Mouse (Mus musculus) limb, embryonic 15.5 days (tissue): ENCODE results near the gene Ankrd2. TPM values are rescaled to one million over a fixed set of nuclear protein-coding genes. Genes with fewer than 3 reads are reported as not detected.
"Not testable (repeated sequence)": the region's sequence is repeated elsewhere in the genome, so short reads cannot be mapped to it uniquely, and the experiment has no call there.

Experiments used
- ATAC-seq: fragments of 200-750 bp; cut with Nextera tagmentation; 2 replicates; pipeline ENCODE4 v1.8.0; 2017; ENCODE audit warnings: low read depth, moderate TSS enrichment; ENCODE audit not compliant: insufficient number of reproducible peaks, low FRiP score, low TSS enrichment
- H3K27ac ChIP-seq: fragments of 300-500 bp; sonication (generic); 2 replicates; pipeline ENCODE4 v1.5.1; 2015; ENCODE audit warnings: moderate library complexity, mild to moderate bottlenecking, inconsistent platforms
- H3K27me3 ChIP-seq: fragments of 300-500 bp; sonication (generic); 2 replicates; pipeline ENCODE4 v1.6.1; 2015; ENCODE audit warnings: inconsistent platforms
- H3K36me3 ChIP-seq: fragments of 300-500 bp; sonication (generic); 2 replicates; pipeline ENCODE4 v1.6.1; 2015; ENCODE audit warnings: inconsistent platforms
- H3K4me1 ChIP-seq: fragments of 300-500 bp; sonication (generic); 2 replicates; pipeline ENCODE4 v1.6.1; 2015; ENCODE audit warnings: inconsistent platforms
- H3K4me2 ChIP-seq: fragments of 300-500 bp; sonication (generic); 2 replicates; pipeline ENCODE4 v1.6.1; 2015; ENCODE audit warnings: mild to moderate bottlenecking, inconsistent platforms
- H3K4me3 ChIP-seq: fragments of 300-500 bp; sonication (generic); 2 replicates; pipeline ENCODE4 v1.5.1; 2015; ENCODE audit warnings: mild to moderate bottlenecking, inconsistent platforms
- H3K9ac ChIP-seq: fragments of 300-500 bp; sonication (generic); 2 replicates; pipeline ENCODE4 v1.6.1; 2015; ENCODE audit warnings: inconsistent platforms
- H3K9me3 ChIP-seq: fragments of 300-500 bp; sonication (generic); 2 replicates; pipeline ENCODE4 v1.6.1; 2016; ENCODE audit warnings: inconsistent platforms
- WGBS: fragments of 180-500 bp; shearing (Covaris S2); methylation state at CpG from one replicate; pipeline ENCODE4 v1.1.7; 2015; 5-methylcytosine and 5-hydroxymethylcytosine counted together
- polyA plus RNA-seq: library from polyadenylated mRNA; unstranded; fragments of >200 nt; fragmentation: Nextera tagmentation; extraction: Ambion mirVana; gene quantifications from 2 replicates; pipeline ENCODE4 v1.2.1, GENCODE M21; 2015

The Ankrd2 gene
- polyA plus RNA-seq, 1 experiment from 2014 or later = 0.72 TPM

DNA sequence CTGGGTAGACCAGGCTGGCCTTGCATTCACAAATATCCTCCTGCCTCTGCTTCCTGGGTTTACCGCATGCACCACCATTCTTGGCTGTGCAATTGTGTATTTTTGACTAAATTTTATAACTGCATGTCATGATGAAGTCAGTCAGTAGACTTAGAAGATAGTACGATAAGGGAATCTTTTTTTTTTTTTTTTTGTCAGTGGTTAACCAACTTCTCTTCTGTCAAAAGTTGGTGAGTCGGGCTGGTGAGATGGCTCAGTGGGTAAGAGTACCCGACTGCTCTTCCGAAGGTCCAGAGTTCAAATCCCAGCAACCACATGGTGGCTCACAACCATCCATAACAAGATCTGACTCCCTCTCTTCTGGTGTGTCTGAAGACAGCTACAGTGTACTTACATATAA, 45.8 kb downstream of the Ankrd2 start:
- H3K27ac ChIP-seq, H3K9ac ChIP-seq, ATAC-seq, H3K4me3 ChIP-seq, H3K27me3 ChIP-seq, H3K36me3 ChIP-seq, H3K4me2 ChIP-seq, H3K9me3 ChIP-seq: not testable (repeated sequence)
- 93% methylated on average over 5 of the region's 5 CpGs for WGBS
- H3K4me1 ChIP-seq = peaks cover 11% of the 10 kb centered on the region

DNA sequence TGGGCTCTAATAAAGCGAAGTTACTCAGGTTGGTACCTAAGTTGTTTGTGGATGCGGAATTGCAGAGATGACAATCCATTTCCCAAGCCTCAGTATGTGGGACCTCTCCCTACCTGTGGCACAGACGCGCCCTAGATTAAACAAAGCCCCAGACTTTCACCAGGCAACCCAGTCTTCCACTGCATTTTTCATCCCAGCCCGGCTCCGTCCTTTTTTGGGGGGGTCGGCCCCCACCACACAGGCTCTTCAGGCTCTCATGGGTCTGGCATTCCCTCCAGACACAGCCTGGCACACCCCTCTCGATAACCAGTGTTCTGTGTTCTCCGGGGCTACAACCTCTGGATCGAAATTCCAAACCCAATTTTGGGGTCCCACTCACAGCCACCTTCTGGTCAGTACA, 49.9 kb downstream of the Ankrd2 start:
- Histone ChIP-seq H3K9ac (peak overlapping the region; percentile 58), H3K4me2 (peak overlapping the region; percentile 86), H3K27me3 (no peaks in the 10 kb centered on the region), H3K36me3 (no peaks in the 10 kb centered on the region), H3K4me1 (peaks cover 20% of the 10 kb centered on the region), H3K4me3 (peak overlapping the region; percentile 70), H3K9me3 (no peaks in the 10 kb centered on the region), H3K27ac (peak overlapping the region; percentile 44; the same call in 1 of the 2 replicates)
- 9% methylated on average over 10 of the region's 10 CpGs for WGBS
- no peak for ATAC-seq

DNA sequence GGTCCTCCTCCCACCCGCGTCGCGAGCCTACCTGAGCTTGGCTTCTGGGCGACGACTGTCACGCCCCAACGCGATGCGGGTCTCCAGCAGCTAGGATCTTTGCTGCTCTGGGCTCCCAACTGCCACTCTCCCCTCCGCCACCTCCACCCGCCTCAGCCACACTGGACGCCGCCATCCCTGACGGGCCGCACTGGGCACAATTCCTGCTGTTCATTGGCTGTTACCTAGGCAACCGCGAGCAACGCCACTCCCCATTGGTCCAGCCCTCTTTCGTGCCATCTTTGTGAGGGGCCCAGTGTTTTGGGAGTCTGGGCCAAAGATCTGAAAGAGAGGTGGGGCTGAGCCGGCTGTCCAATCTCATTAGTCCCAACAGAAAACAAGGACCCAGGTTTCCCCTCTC, 50.4 kb downstream of the Ankrd2 start, which contains the start of gene Morn4:
TSS of gene Morn4 (minus strand) at position 192 of the 400 bp plus-strand sequence.
- no peaks in the 10 kb centered on the region for H3K9me3 ChIP-seq
- peak within 1 kb of the TSS; percentile 70 for H3K4me3 ChIP-seq
- WGBS = under 1% methylated on average over 21 of the region's 21 CpGs
- peak within 1 kb of the TSS; percentile 58 for H3K9ac ChIP-seq
- no peaks in the 10 kb centered on the region for H3K27me3 ChIP-seq
- H3K4me1 ChIP-seq = peaks cover 22% of the 10 kb centered on the region
- no peaks in the 10 kb centered on the region for H3K36me3 ChIP-seq
- peak within 1 kb of the TSS; percentile 86 for H3K4me2 ChIP-seq
- ATAC-seq = peak; percentile 65
- peak within 1 kb of the TSS; percentile 44; the same call in 1 of the 2 replicates for H3K27ac ChIP-seq

DNA sequence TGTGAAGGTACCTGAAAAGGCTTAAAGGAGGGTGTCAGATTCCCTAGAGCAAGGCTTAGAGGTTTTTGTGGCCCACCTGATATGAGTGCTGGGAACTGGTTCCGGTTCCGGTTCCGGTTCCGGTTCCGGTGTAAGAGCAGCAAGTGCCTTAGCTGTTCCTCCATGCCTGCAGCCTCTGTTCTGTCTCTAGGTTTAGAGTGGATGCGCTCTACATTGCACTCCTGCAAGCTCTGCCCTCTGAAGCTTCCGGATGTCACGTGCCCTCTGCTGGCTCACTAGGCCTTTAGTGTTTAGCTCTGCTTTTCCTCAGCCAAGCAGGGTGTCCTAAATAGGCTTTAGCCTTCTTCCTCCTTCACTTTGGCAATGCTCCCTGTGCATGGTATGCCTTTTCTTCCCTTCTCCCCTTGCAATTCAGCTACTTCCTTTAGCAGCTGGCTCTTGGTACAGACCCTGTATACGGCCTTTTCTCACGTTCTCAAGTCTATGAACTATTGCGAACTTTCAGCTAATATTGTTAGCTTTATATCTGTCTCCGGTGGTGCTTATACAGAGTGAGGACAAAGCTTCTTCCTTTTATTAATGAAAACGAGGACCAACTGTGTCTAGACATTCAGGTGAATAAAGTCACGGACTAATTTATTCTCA, 53.4 kb downstream of the Ankrd2 start:
- ATAC-seq = no peak
- peak overlapping the region; percentile 64 for H3K4me2 ChIP-seq
- H3K36me3 ChIP-seq = no peaks in the 10 kb centered on the region
- H3K4me3 ChIP-seq = peak overlapping the region; percentile 96
- H3K9me3 ChIP-seq = no peaks in the 10 kb centered on the region
- peak overlapping the region; percentile 84 for H3K27ac ChIP-seq
- WGBS = 14% methylated on average over 14 of the region's 14 CpGs
- peaks cover 29% of the 10 kb centered on the region for H3K4me1 ChIP-seq
- no peaks in the 10 kb centered on the region for H3K27me3 ChIP-seq
- H3K9ac ChIP-seq = no peak overlapping the region

DNA sequence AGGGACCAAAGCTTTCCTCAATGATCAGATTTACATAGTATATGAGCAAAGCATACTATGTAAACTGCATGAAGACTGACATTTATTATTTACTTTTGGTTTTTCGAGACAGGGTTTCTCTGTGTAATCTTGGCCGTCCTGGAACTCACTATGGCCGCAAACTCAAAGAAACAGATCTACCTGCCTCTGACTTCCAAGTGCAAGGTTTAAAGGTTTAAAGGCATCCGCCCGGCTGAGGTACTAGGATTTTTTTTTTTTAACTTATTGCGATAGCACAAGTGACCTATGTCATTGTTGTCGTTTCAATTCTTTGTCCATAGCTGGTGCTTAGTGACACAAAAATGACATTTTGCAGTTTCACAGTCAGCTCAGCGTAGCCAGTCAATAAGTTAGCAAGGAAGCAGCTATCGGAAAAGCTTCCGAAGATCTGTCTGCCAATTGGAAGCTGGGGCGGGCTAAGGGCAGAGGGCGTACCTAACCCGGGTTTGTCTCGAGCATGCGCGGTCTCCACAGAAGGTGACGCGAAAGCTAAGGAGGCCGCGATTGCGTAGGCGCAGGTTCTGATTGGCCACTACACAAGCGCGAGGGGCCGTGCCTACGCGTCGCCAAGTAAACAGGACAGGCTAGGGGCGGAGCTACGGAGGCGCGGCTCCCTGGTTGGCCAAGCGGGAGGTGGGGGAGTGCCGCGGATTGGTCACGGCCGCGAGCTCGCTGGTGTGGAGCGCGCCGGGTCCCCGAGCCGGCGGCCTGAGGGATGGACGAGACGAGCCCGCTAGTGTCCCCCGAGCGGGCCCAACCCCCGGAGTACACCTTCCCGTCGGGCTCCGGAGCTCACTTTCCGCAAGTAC, 54.2 kb downstream of the Ankrd2 start, which contains the start of gene Pi4k2a:
TSS of gene Pi4k2a (plus strand) at position 723 of the 848 bp plus-strand sequence.
- Histone ChIP-seq H3K4me2 (peak within 1 kb of the TSS; percentile 70), H3K4me3 (peak within 1 kb of the TSS; percentile 96), H3K9ac (peak within 1 kb of the TSS; percentile 87), H3K27ac (peak within 1 kb of the TSS; percentile 94), H3K27me3 (no peaks in the 10 kb centered on the region), H3K4me1 (peaks cover 32% of the 10 kb centered on the region), H3K36me3 (no peaks in the 10 kb centered on the region), H3K9me3 (no peaks in the 10 kb centered on the region)
- under 1% methylated on average over 55 of the region's 55 CpGs for WGBS
- ATAC-seq = peak; percentile 100

DNA sequence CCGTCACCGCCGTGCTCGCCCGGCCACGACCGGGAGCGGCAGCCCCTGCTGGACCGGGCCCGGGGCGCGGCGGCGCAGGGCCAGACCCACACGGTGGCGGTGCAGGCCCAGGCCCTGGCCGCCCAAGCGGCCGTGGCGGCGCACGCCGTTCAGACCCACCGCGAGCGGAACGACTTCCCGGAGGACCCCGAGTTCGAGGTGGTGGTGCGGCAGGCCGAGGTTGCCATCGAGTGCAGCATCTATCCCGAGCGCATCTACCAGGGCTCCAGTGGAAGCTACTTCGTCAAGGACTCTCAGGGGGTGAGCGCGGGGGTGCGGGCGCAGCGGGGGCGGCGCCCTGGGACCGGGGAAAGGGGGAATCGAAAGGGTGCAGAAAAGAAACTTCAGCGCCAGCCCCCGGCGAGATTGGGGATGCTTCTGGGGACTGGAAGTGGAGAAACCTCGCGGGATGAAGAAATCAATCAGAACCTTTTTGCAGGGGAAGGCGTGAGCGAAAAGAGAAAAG, 54.9 kb downstream of the Ankrd2 start:
- peak overlapping the region; percentile 87 for H3K9ac ChIP-seq
- no peaks in the 10 kb centered on the region for H3K9me3 ChIP-seq
- H3K4me2 ChIP-seq = peak overlapping the region; percentile 70
- H3K27me3 ChIP-seq = no peaks in the 10 kb centered on the region
- H3K27ac ChIP-seq = peak overlapping the region; percentile 94
- peak; percentile 52 for ATAC-seq
- under 1% methylated on average over 52 of the region's 52 CpGs for WGBS
- peaks cover 29% of the 10 kb centered on the region for H3K4me1 ChIP-seq
- H3K4me3 ChIP-seq = peak overlapping the region; percentile 96
- H3K36me3 ChIP-seq = peaks cover 5% of the 10 kb centered on the region; the same call in 1 of the 2 replicates

Other genes with a start within 250 kb of the Ankrd2 start
- 16.2 and 17.2 TPM in 2 replicates for gene Arhgap19, start 234.0 kb upstream of the Ankrd2 start, polyA plus RNA-seq
- gene Frat1, start 206.0 kb upstream of the Ankrd2 start, polyA plus RNA-seq = 3.8 and 4.0 TPM in 2 replicates
- gene Frat2, start 187.9 kb upstream of the Ankrd2 start, polyA plus RNA-seq = 2.1 and 2.2 TPM in 2 replicates
- gene Rrp12, start 139.8 kb upstream of the Ankrd2 start, polyA plus RNA-seq = 16.1 and 17.4 TPM in 2 replicates
- 668 TPM in 2 replicates for gene Pgam1, start 124.1 kb upstream of the Ankrd2 start, polyA plus RNA-seq
- 70.4 and 70.7 TPM in 2 replicates for gene Exosc1, start 102.6 kb upstream of the Ankrd2 start, polyA plus RNA-seq
- 85.7 and 91.7 TPM in 2 replicates for gene Zdhhc16, start 102.5 kb upstream of the Ankrd2 start, polyA plus RNA-seq
- gene Mms19, start 54.8 kb upstream of the Ankrd2 start, polyA plus RNA-seq = 28.5 and 29.1 TPM in 2 replicates
- 28.1 and 30.8 TPM in 2 replicates for gene Ubtd1, start 54.2 kb upstream of the Ankrd2 start, polyA plus RNA-seq
- gene Hoga1, start 9.6 kb downstream of the Ankrd2 start, polyA plus RNA-seq = 1.0 and 1.8 TPM in 2 replicates
- not detected in 2 replicates for gene 4933411K16Rik, start 16.2 kb downstream of the Ankrd2 start, polyA plus RNA-seq
- gene Morn4, start 50.4 kb downstream of the Ankrd2 start, polyA plus RNA-seq = 17.5 and 17.9 TPM in 2 replicates
- gene Pi4k2a, start 54.5 kb downstream of the Ankrd2 start, polyA plus RNA-seq = 17.6 and 23.7 TPM in 2 replicates
- 38.7 and 41.2 TPM in 2 replicates for gene Avpi1, start 93.1 kb downstream of the Ankrd2 start, polyA plus RNA-seq
- 15.2 and 16.6 TPM in 2 replicates for gene Marveld1, start 111.4 kb downstream of the Ankrd2 start, polyA plus RNA-seq
- gene Zfyve27, start 128.0 kb downstream of the Ankrd2 start, polyA plus RNA-seq = 22.5 and 25.0 TPM in 2 replicates
- gene Sfrp5, start 166.3 kb downstream of the Ankrd2 start, polyA plus RNA-seq = 10.6 and 12.0 TPM in 2 replicates
- 0.36 and 0.45 TPM in 2 replicates for gene Golga7b, start 211.6 kb downstream of the Ankrd2 start, polyA plus RNA-seq